ENCODE assay signal across 20 mouse cellular contexts in the genomic region with DNA sequence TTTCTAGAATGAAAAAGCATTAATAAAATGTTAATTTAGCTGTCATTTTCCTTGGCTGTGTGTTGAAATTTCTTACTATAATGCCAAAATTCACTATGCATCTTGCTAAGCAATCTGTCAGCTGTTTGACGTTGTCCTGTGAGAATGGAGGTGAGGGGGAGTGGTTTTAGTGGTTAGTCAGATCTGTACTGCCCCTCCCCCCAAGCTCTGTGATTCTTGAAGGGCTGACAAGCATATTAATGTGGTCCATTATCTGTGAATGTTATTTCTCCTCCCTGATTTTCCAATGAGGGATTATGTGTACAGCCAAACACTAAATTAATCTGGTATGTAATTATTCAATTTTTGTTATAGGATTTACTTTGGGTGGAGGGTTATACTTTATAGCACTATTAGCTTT. TPM values are rescaled to one million over a fixed set of nuclear protein-coding genes. Genes with fewer than 3 reads are reported as not detected.
DNase-seq lines count a peak whose midpoint lies in the region; ATAC-seq and TF ChIP-seq lines count a peak whose summit lies in the region.
"Had no signal": no experiment of that assay in that cellular context is flagged by ENCODE, and none has a peak within 500 bp of the region (broad histone marks: within the 10 kb centered on the region; RNA-seq: fewer than 3 reads in every experiment).

No protein-coding gene starts in this region.

- H3K4me2 ChIP-seq in hindbrain, embryonic 16.5 days (ENCODE audit: low read length): no peak overlapping the region
- no peak overlapping the region for H3K4me2 ChIP-seq in hindbrain, postnatal 0 days (ENCODE audit: low read depth, low read length)
- no peak overlapping the region for H3K4me2 ChIP-seq in neural tube, embryonic 14.5 days (ENCODE audit: low read depth, low read length)
- H3K4me2 ChIP-seq: embryonic facial prominence, embryonic 13.5 days; lung, embryonic 15.5 days had no signal

- no peak for TF ChIP-seq CTCF in cortical plate, adult 2 months (IDR thresholded peaks at IDR 0.05; ENCODE audit: extremely low read depth, insufficient read depth, low read length)
- no peak for TF ChIP-seq CTCF in hindbrain, postnatal 0 days (IDR thresholded peaks at IDR 0.05; ENCODE audit: low read depth)

- ATAC-seq in hindbrain, embryonic 16.5 days: no peak
- ATAC-seq in hindbrain, postnatal 0 days: no peak
- ATAC-seq in neural tube, embryonic 14.5 days (ENCODE audit: low read depth): no peak
- ATAC-seq: intestine, embryonic 16.5 days had no signal

- DNase-seq in hindbrain, embryonic 10.5 days (ENCODE audit: low spot score): no peak
- peak; percentile 54 for DNase-seq in hindbrain, postnatal 0 days (ENCODE audit: low spot score)
- no peak for DNase-seq in gastrocnemius, postnatal 36 days
- DNase-seq in limb, embryonic 10.5 days (ENCODE audit: low spot score): no peak
- DNase-seq: cerebellum, adult 18-20 months; kidney, postnatal 25 days; liver; right cerebral cortex, postnatal 25 days had no signal

- peak overlapping the region; percentile 85 for H3K27ac ChIP-seq in hindbrain, embryonic 10.5 days
- no peak overlapping the region for H3K27ac ChIP-seq in hindbrain, embryonic 16.5 days (ENCODE audit: low read depth, low read length)
- peak overlapping the region; percentile 54; the same call in 1 of the 2 replicates for H3K27ac ChIP-seq in cortical plate, adult 2 months (ENCODE audit: insufficient read depth, low read length)
- H3K27ac ChIP-seq in hindbrain, postnatal 0 days: no peak overlapping the region
- H3K27ac ChIP-seq in neural tube, embryonic 14.5 days (ENCODE audit: low read depth, low read length): peak overlapping the region; percentile 23; the same call in 1 of the 2 replicates
- H3K27ac ChIP-seq in limb, embryonic 10.5 days: no peak overlapping the region
- H3K27ac ChIP-seq: embryonic facial prominence, embryonic 13.5 days; lung, embryonic 15.5 days had no signal

- intact Hi-C loops in gastrocnemius, postnatal 36 days (cut with DNase I): no loop called here

- 7% methylated on average over 1 of the region's 1 CpGs for WGBS in hindbrain, embryonic 10.5 days
- 0% methylated on average over 1 of the region's 1 CpGs for WGBS in hindbrain, embryonic 16.5 days
- 5% methylated on average over 1 of the region's 1 CpGs for WGBS in hindbrain, postnatal 0 days
- 0% methylated on average over 1 of the region's 1 CpGs for WGBS in neural tube, embryonic 14.5 days
- WGBS in limb, embryonic 10.5 days: 9% methylated on average over 1 of the region's 1 CpGs

- H3K9me3 ChIP-seq in hindbrain, embryonic 10.5 days: no peaks in the 10 kb centered on the region
- H3K9me3 ChIP-seq in hindbrain, embryonic 16.5 days (ENCODE audit: control insufficient read depth, low read length): no peaks in the 10 kb centered on the region
- H3K9me3 ChIP-seq in hindbrain, postnatal 0 days (ENCODE audit: low read length): no peaks in the 10 kb centered on the region
- H3K9me3 ChIP-seq in neural tube, embryonic 14.5 days (ENCODE audit: control insufficient read depth, low read length): no peaks in the 10 kb centered on the region
- no peaks in the 10 kb centered on the region for H3K9me3 ChIP-seq in limb, embryonic 10.5 days (replicated peaks)
- H3K9me3 ChIP-seq: embryonic facial prominence, embryonic 13.5 days; lung, embryonic 15.5 days; megakaryocyte, embryonic 14.5 days had no signal

- no peaks in the 10 kb centered on the region for H3K27me3 ChIP-seq in hindbrain, embryonic 10.5 days (ENCODE audit: insufficient read depth, poor library complexity, severe bottlenecking)
- no peaks in the 10 kb centered on the region for H3K27me3 ChIP-seq in hindbrain, embryonic 16.5 days (replicated peaks; ENCODE audit: control insufficient read depth, insufficient read depth, low read length)
- H3K27me3 ChIP-seq in hindbrain, postnatal 0 days (ENCODE audit: insufficient read depth, low read length): no peaks in the 10 kb centered on the region
- no peaks in the 10 kb centered on the region for H3K27me3 ChIP-seq in neural tube, embryonic 14.5 days (ENCODE audit: control insufficient read depth, insufficient read depth, low read length)
- no peaks in the 10 kb centered on the region for H3K27me3 ChIP-seq in limb, embryonic 10.5 days (ENCODE audit: low read depth, poor library complexity, severe bottlenecking)
- H3K27me3 ChIP-seq: embryonic facial prominence, embryonic 13.5 days; lung, embryonic 15.5 days had no signal

- H3K4me3 ChIP-seq in hindbrain, embryonic 10.5 days: no peak overlapping the region
- no peak overlapping the region for H3K4me3 ChIP-seq in hindbrain, embryonic 16.5 days (ENCODE audit: low read length)
- no peak overlapping the region for H3K4me3 ChIP-seq in cortical plate, adult 2 months (ENCODE audit: insufficient read depth, low read length)
- H3K4me3 ChIP-seq in hindbrain, postnatal 0 days (ENCODE audit: low read length): no peak overlapping the region
- H3K4me3 ChIP-seq in neural tube, embryonic 14.5 days (ENCODE audit: low read depth, low read length): no peak overlapping the region
- no peak overlapping the region for H3K4me3 ChIP-seq in limb, embryonic 10.5 days
- H3K4me3 ChIP-seq: embryonic facial prominence, embryonic 13.5 days; lung, embryonic 15.5 days; megakaryocyte, embryonic 14.5 days had no signal

- no peak for TF ChIP-seq POLR2A in cortical plate, adult 2 months (IDR thresholded peaks at IDR 0.05; ENCODE audit: extremely low read depth, insufficient read depth, low read length)

- peaks cover 67% of the 10 kb centered on the region for H3K4me1 ChIP-seq in hindbrain, embryonic 10.5 days (replicated peaks)
- peaks cover 41% of the 10 kb centered on the region for H3K4me1 ChIP-seq in hindbrain, embryonic 16.5 days (ENCODE audit: control insufficient read depth, insufficient read depth, low read depth, low read length)
- H3K4me1 ChIP-seq in cortical plate, adult 2 months (ENCODE audit: control insufficient read depth, insufficient read depth, low read length): peaks cover 34% of the 10 kb centered on the region
- H3K4me1 ChIP-seq in hindbrain, postnatal 0 days (ENCODE audit: insufficient read depth, low read length): peaks cover 18% of the 10 kb centered on the region; the same call in 1 of the 2 replicates
- H3K4me1 ChIP-seq in neural tube, embryonic 14.5 days (ENCODE audit: control insufficient read depth, insufficient read depth, low read length): peaks cover 49% of the 10 kb centered on the region
- peaks cover 6% of the 10 kb centered on the region for H3K4me1 ChIP-seq in limb, embryonic 10.5 days
- H3K4me1 ChIP-seq: lung, embryonic 15.5 days had no signal

- H3K36me3 ChIP-seq in hindbrain, embryonic 10.5 days: no peaks in the 10 kb centered on the region
- no peaks in the 10 kb centered on the region for H3K36me3 ChIP-seq in hindbrain, embryonic 16.5 days (ENCODE audit: control insufficient read depth, insufficient read depth, low read length)
- no peaks in the 10 kb centered on the region for H3K36me3 ChIP-seq in hindbrain, postnatal 0 days (ENCODE audit: insufficient read depth, low read length)
- no peaks in the 10 kb centered on the region for H3K36me3 ChIP-seq in neural tube, embryonic 14.5 days (ENCODE audit: control insufficient read depth, insufficient read depth, low read length)
- H3K36me3 ChIP-seq in limb, embryonic 10.5 days: no peaks in the 10 kb centered on the region
- H3K36me3 ChIP-seq: embryonic facial prominence, embryonic 13.5 days; lung, embryonic 15.5 days had no signal

- no peak overlapping the region for H3K9ac ChIP-seq in hindbrain, embryonic 16.5 days (ENCODE audit: low read depth, low read length)
- H3K9ac ChIP-seq in hindbrain, postnatal 0 days (replicated peaks; ENCODE audit: low read length): no peak overlapping the region
- H3K9ac ChIP-seq in neural tube, embryonic 14.5 days (replicated peaks; ENCODE audit: low read depth, low read length): no peak overlapping the region
- H3K9ac ChIP-seq: embryonic facial prominence, embryonic 13.5 days; lung, embryonic 15.5 days had no signal

RNA-seq across cellular contexts. Expression of a gene that starts 30.0 kb away (rescaled TPM):
- polyA plus RNA-seq in hindbrain, embryonic 10.5 days (2016; fragmentation: Nextera tagmentation; extraction: Ambion mirVana): 43.6 and 84.1 TPM in 2 replicates
- 132 and 139 TPM in 2 replicates for polyA plus RNA-seq in hindbrain, embryonic 16.5 days (2015; fragmentation: Nextera tagmentation; extraction: Ambion mirVana)
- polyA plus RNA-seq in cortical plate, adult 2 months (2012; rRNA removed): 121 and 124 TPM in 2 replicates
- 132 and 149 TPM in 2 replicates for total RNA-seq in hindbrain, postnatal 0 days (2014; rRNA removed)
- polyA plus RNA-seq in hindbrain, postnatal 0 days (2015; fragmentation: Nextera tagmentation; extraction: Ambion mirVana): 84.6 and 90.0 TPM in 2 replicates
- polyA plus RNA-seq in neural tube, embryonic 14.5 days (2014; fragmentation: Nextera tagmentation; extraction: Ambion mirVana): 94.7 and 111 TPM in 2 replicates
- total RNA-seq in gastrocnemius, postnatal 36 days (2021): under 1 TPM in 1 of 2 experiments, not detected in 1; 0.05 TPM
- polyA plus RNA-seq in limb, embryonic 10.5 days (2016; fragmentation: Nextera tagmentation; extraction: Ambion mirVana): 6.1 and 7.7 TPM in 2 replicates
- total RNA-seq: neutrophil, adult 5-6 weeks had no signal

RNA-seq across cellular contexts. Expression of a gene that starts 42.5 kb away (rescaled TPM):
- not detected in 2 replicates for polyA plus RNA-seq in hindbrain, embryonic 10.5 days (2016; fragmentation: Nextera tagmentation; extraction: Ambion mirVana)
- not detected in 2 replicates for polyA plus RNA-seq in hindbrain, embryonic 16.5 days (2015; fragmentation: Nextera tagmentation; extraction: Ambion mirVana)
- 0.35 TPM in 1 of 2 replicates, not detected in the other for polyA plus RNA-seq in cortical plate, adult 2 months (2012; rRNA removed)
- not detected in 2 replicates for total RNA-seq in hindbrain, postnatal 0 days (2014; rRNA removed)
- polyA plus RNA-seq in hindbrain, postnatal 0 days (2015; fragmentation: Nextera tagmentation; extraction: Ambion mirVana): not detected in 2 replicates
- not detected in 2 replicates for polyA plus RNA-seq in neural tube, embryonic 14.5 days (2014; fragmentation: Nextera tagmentation; extraction: Ambion mirVana)
- total RNA-seq in gastrocnemius, postnatal 36 days (2021): not detected
- not detected in 2 replicates for polyA plus RNA-seq in limb, embryonic 10.5 days (2016; fragmentation: Nextera tagmentation; extraction: Ambion mirVana)
- total RNA-seq: adrenal gland, postnatal 4 days; granulocyte monocyte progenitor cell, adult 5-6 weeks; layer of hippocampus, postnatal 25 days; neutrophil, adult 5-6 weeks had no signal
- polyA plus RNA-seq: embryonic facial prominence, embryonic 13.5 days; heart, embryonic 16.5 days; intestine, embryonic 16.5 days; lung, embryonic 15.5 days had no signal

Comparison
In these comparisons a context has a peak if more than half of its experiments do, and no peak if none do; other contexts are left out.
1. H3K27ac ChIP-seq: peak in hindbrain, embryonic 10.5 days (single experiment), cortical plate, adult 2 months (single experiment) and neural tube, embryonic 14.5 days (single experiment); none in hindbrain, embryonic 16.5 days (single experiment), hindbrain, postnatal 0 days (single experiment) and limb, embryonic 10.5 days (single experiment).